Mouse (Mus musculus) lung, embryonic 16.5 days (tissue): ENCODE measurements around the gene Mfsd4a. TPM values are rescaled to one million over a fixed set of nuclear protein-coding genes. Genes with fewer than 3 reads are reported as not detected.

Source experiments
- ATAC-seq: fragments of 200-750 bp; cut with Nextera tagmentation; 2 replicates; pipeline ENCODE4 v1.8.0; 2017; ENCODE audit warnings: low read depth, mild to moderate bottlenecking, moderate library complexity
- H3K27ac ChIP-seq: fragments of 300-500 bp; sonication (generic); 2 replicates; pipeline ENCODE4 v1.5.1; 2014; ENCODE audit warnings: mild to moderate bottlenecking, control low read depth, low read length
- H3K27me3 ChIP-seq: fragments of 300-500 bp; sonication (generic); 2 replicates; pipeline ENCODE4 v1.6.1; 2014; ENCODE audit warnings: low read depth, low read length, mixed read lengths; ENCODE audit not compliant: control insufficient read depth, insufficient read depth
- H3K36me3 ChIP-seq: fragments of 300-500 bp; sonication (generic); 2 replicates; pipeline ENCODE4 v1.6.1; 2014; ENCODE audit warnings: low read length; ENCODE audit not compliant: control insufficient read depth, insufficient read depth
- H3K4me1 ChIP-seq: fragments of 300-500 bp; sonication (generic); replicated peaks from 2 replicates; pipeline ENCODE4 v1.6.1; 2014; ENCODE audit warnings: low read length, mixed read lengths; ENCODE audit not compliant: control insufficient read depth, insufficient read depth
- H3K4me2 ChIP-seq: fragments of 300-500 bp; sonication (generic); 2 replicates; pipeline ENCODE4 v1.6.1; 2014; ENCODE audit warnings: low read depth, low read length, control low read depth
- H3K4me3 ChIP-seq: fragments of 300-500 bp; sonication (generic); 2 replicates; pipeline ENCODE4 v1.5.1; 2014; ENCODE audit warnings: mild to moderate bottlenecking, low read length, control low read depth
- H3K9ac ChIP-seq: fragments of 300-500 bp; sonication (generic); 2 replicates; pipeline ENCODE4 v1.6.1; 2014; ENCODE audit warnings: low read length, control low read depth
- H3K9me3 ChIP-seq: fragments of 300-500 bp; sonication (generic); 2 replicates; pipeline ENCODE4 v1.6.1; 2016; ENCODE audit warnings: low read length; ENCODE audit not compliant: control insufficient read depth
- WGBS: fragments of 180-500 bp; shearing (Covaris S2); extraction: QIAGEN DNeasy Blood & Tissue Kit; methylation state at CpG from one replicate; pipeline ENCODE4 v1.1.7; 2014; 5-methylcytosine and 5-hydroxymethylcytosine counted together
- polyA plus RNA-seq: library from polyadenylated mRNA; unstranded; fragments of >200 nt; fragmentation: Nextera tagmentation; extraction: Ambion mirVana; gene quantifications from 2 replicates; pipeline ENCODE4 v1.2.1, GENCODE M21; 2015

Gene Mfsd4a
- 16.6 and 19.3 TPM in 2 replicates for polyA plus RNA-seq

GRCm38 (mm10) chr1:132067261-132068255, at the start of gene Mfsd4a:
Gene Mfsd4a, minus strand, starts transcription at chr1:132068062.
- peaks cover 30% of the 10 kb centered on the region for H3K27me3 ChIP-seq
- peak; percentile 93 for ATAC-seq
- no peak within 1 kb of the TSS for H3K27ac ChIP-seq
- H3K9ac ChIP-seq: peak within 1 kb of the TSS; percentile 66
- H3K36me3 ChIP-seq: no peaks in the 10 kb centered on the region
- H3K4me3 ChIP-seq: peak within 1 kb of the TSS; percentile 57
- peaks cover 6% of the 10 kb centered on the region for H3K4me1 ChIP-seq
- H3K9me3 ChIP-seq: no peaks in the 10 kb centered on the region
- 2% methylated on average over 55 of the region's 80 CpGs for WGBS
- H3K4me2 ChIP-seq: peak within 1 kb of the TSS; percentile 96

GRCm38 (mm10) chr1:132116606-132117005, 48.7 kb upstream of the Mfsd4a start:
- no peak overlapping the region for H3K27ac ChIP-seq
- 32% methylated on average over 18 of the region's 18 CpGs for WGBS
- no peak overlapping the region for H3K4me2 ChIP-seq
- H3K9ac ChIP-seq: no peak overlapping the region
- ATAC-seq: no peak
- H3K4me1 ChIP-seq: no peaks in the 10 kb centered on the region; the same call in 1 of the 2 replicates
- H3K36me3 ChIP-seq: no peaks in the 10 kb centered on the region
- H3K27me3 ChIP-seq: no peaks in the 10 kb centered on the region
- no peak overlapping the region for H3K4me3 ChIP-seq
- H3K9me3 ChIP-seq: no peaks in the 10 kb centered on the region

DNA sequence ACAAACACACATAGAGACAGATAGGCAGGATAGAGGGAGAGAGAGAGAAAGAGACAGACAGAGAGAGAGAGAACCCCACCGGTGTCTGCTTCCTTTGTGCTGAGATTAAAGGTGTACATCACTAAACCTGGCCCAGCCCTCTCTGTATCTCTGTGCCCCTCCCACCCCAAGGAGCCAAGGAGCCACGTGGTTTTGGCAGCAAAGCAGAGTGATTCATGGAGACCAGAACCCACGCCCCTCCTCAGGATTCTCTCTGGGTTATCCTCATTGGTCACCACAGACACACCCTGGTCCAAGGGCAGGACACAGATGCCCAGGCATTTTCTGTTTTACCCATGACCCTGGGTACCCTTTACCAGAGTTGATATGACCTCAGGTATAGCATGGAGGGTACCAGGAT, 45.2 kb upstream of the Mfsd4a start:
- Histone ChIP-seq H3K27ac (no peak overlapping the region), H3K4me1 (no peaks in the 10 kb centered on the region), H3K4me3 (no peak overlapping the region), H3K9me3 (no peaks in the 10 kb centered on the region), H3K27me3 (no peaks in the 10 kb centered on the region), H3K36me3 (no peaks in the 10 kb centered on the region), H3K4me2 (no peak overlapping the region), H3K9ac (no peak overlapping the region)
- WGBS: 54% methylated on average over 3 of the region's 3 CpGs
- ATAC-seq: no peak

GRCm38 (mm10) chr1:132112426-132112825, 44.6 kb upstream of the Mfsd4a start:
- no peaks in the 10 kb centered on the region for H3K36me3 ChIP-seq
- peak; percentile 61 for ATAC-seq
- WGBS: 55% methylated on average over 8 of the region's 8 CpGs
- no peaks in the 10 kb centered on the region for H3K4me1 ChIP-seq
- no peaks in the 10 kb centered on the region for H3K9me3 ChIP-seq
- H3K4me3 ChIP-seq: no peak overlapping the region
- no peaks in the 10 kb centered on the region for H3K27me3 ChIP-seq
- no peak overlapping the region for H3K4me2 ChIP-seq
- H3K27ac ChIP-seq: no peak overlapping the region
- no peak overlapping the region for H3K9ac ChIP-seq

- no peaks in the 10 kb centered on the region for H3K9me3 ChIP-seq
- no peaks in the 10 kb centered on the region for H3K36me3 ChIP-seq
- no peak overlapping the region for H3K4me2 ChIP-seq
- no peak overlapping the region for H3K9ac ChIP-seq
- H3K27me3 ChIP-seq: no peaks in the 10 kb centered on the region
- H3K27ac ChIP-seq: no peak overlapping the region
- 33% methylated on average over 1 of the region's 1 CpGs for WGBS
- H3K4me3 ChIP-seq: no peak overlapping the region
- no peaks in the 10 kb centered on the region for H3K4me1 ChIP-seq
- no peak for ATAC-seq
Observed at GRCm38 (mm10) chr1:132111411-132111810, 43.5 kb upstream of the Mfsd4a start.

- H3K36me3 ChIP-seq: no peaks in the 10 kb centered on the region
- WGBS: 56% methylated on average over 2 of the region's 2 CpGs
- H3K9me3 ChIP-seq: no peaks in the 10 kb centered on the region
- H3K4me1 ChIP-seq: no peaks in the 10 kb centered on the region
- no peak overlapping the region for H3K27ac ChIP-seq
- no peaks in the 10 kb centered on the region for H3K27me3 ChIP-seq
- no peak for ATAC-seq
- H3K4me2 ChIP-seq: no peak overlapping the region
- no peak overlapping the region for H3K9ac ChIP-seq
- H3K4me3 ChIP-seq: no peak overlapping the region
Observed at GRCm38 (mm10) chr1:132109368-132109767, 41.5 kb upstream of the Mfsd4a start.

GRCm38 (mm10) chr1:132104353-132104752, 36.5 kb upstream of the Mfsd4a start:
- H3K4me2 ChIP-seq: no peak overlapping the region
- no peak overlapping the region for H3K27ac ChIP-seq
- H3K9ac ChIP-seq: no peak overlapping the region
- no peak for ATAC-seq
- no peaks in the 10 kb centered on the region for H3K9me3 ChIP-seq
- WGBS: 54% methylated on average over 14 of the region's 14 CpGs
- no peaks in the 10 kb centered on the region for H3K4me1 ChIP-seq
- no peaks in the 10 kb centered on the region for H3K36me3 ChIP-seq
- H3K27me3 ChIP-seq: no peaks in the 10 kb centered on the region
- no peak overlapping the region for H3K4me3 ChIP-seq

- no peak overlapping the region for H3K4me2 ChIP-seq
- ATAC-seq: no peak
- H3K9ac ChIP-seq: no peak overlapping the region
- no peak overlapping the region for H3K27ac ChIP-seq
- no peak overlapping the region for H3K4me3 ChIP-seq
- H3K36me3 ChIP-seq: no peaks in the 10 kb centered on the region
- H3K4me1 ChIP-seq: no peaks in the 10 kb centered on the region
- WGBS: 62% methylated on average over 6 of the region's 6 CpGs
- no peaks in the 10 kb centered on the region for H3K27me3 ChIP-seq
- no peaks in the 10 kb centered on the region for H3K9me3 ChIP-seq
Observed at GRCm38 (mm10) chr1:132101953-132102697, 34.3 kb upstream of the Mfsd4a start.

DNA sequence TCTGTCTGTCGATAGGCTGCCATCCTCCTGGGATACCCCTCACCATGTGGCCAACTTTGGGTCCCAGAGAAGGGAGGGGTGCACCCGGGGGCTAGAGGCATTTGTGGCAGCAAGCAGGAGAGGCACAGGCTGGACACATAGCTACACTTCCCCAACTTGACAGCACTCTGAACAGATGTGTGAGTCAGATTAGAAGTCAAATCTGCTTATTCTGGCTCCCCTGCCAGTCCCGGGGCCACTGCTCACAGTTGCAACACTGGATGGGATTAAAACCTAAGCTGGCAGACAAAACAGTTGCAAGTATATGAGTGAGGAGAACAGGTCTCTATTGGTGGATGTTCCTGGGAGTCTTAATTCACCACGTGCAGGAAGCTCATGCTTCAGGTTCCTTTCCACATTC, 31.9 kb upstream of the Mfsd4a start:
- H3K27ac ChIP-seq: no peak overlapping the region
- no peak for ATAC-seq
- no peak overlapping the region for H3K4me3 ChIP-seq
- H3K36me3 ChIP-seq: no peaks in the 10 kb centered on the region
- H3K4me1 ChIP-seq: no peaks in the 10 kb centered on the region
- H3K9me3 ChIP-seq: no peaks in the 10 kb centered on the region
- H3K9ac ChIP-seq: no peak overlapping the region
- 63% methylated on average over 4 of the region's 4 CpGs for WGBS
- H3K4me2 ChIP-seq: no peak overlapping the region
- no peaks in the 10 kb centered on the region for H3K27me3 ChIP-seq
